Mouse (Mus musculus) embryonic facial prominence, embryonic 10.5 days (tissue): Measurements from ENCODE around the gene Cnih1. TPM values are rescaled to one million over a fixed set of nuclear protein-coding genes. Genes with fewer than 3 reads are reported as not detected.

Source experiments
- DNase-seq: peaks from one replicate; pipeline ENCODE4 v3.0.0-alpha.2; 2017; ENCODE audit warnings: low spot score
- H3K27ac ChIP-seq: fragments of 300-500 bp; sonication (generic); replicated peaks from 2 replicates; pipeline ENCODE4 v1.5.1; 2016; ENCODE audit warnings: mild to moderate bottlenecking
- H3K27me3 ChIP-seq: fragments of 300-500 bp; sonication (generic); replicated peaks from 2 replicates; pipeline ENCODE4 v1.6.1; 2016; ENCODE audit warnings: low read depth, mild to moderate bottlenecking; ENCODE audit not compliant: poor library complexity, severe bottlenecking
- H3K36me3 ChIP-seq: fragments of 300-500 bp; sonication (generic); replicated peaks from 2 replicates; pipeline ENCODE4 v1.6.1; 2016; ENCODE audit warnings: mild to moderate bottlenecking, moderate library complexity
- H3K4me1 ChIP-seq: fragments of 300-500 bp; sonication (generic); 2 replicates; pipeline ENCODE4 v1.6.1; 2016
- H3K4me3 ChIP-seq: fragments of 300-500 bp; sonication (generic); 2 replicates; pipeline ENCODE4 v1.5.1; 2016; ENCODE audit warnings: mild to moderate bottlenecking, moderate library complexity
- H3K9me3 ChIP-seq: fragments of 300-500 bp; sonication (generic); 2 replicates; pipeline ENCODE4 v1.6.1; 2016; ENCODE audit warnings: mild to moderate bottlenecking
- WGBS: fragments of 180-500 bp; shearing (Covaris S2); methylation state at CpG from one replicate; pipeline ENCODE4 v1.1.7; 2016; 5-methylcytosine and 5-hydroxymethylcytosine counted together
- polyA plus RNA-seq: library from polyadenylated mRNA; unstranded; fragments of >200 nt; fragmentation: Nextera tagmentation; extraction: Ambion mirVana; gene quantifications from 2 replicates; pipeline ENCODE4 v1.2.1, GENCODE M21; 2016

Cnih1 gene
- polyA plus RNA-seq, 1 experiment from 2014 or later = 191 TPM

DNA sequence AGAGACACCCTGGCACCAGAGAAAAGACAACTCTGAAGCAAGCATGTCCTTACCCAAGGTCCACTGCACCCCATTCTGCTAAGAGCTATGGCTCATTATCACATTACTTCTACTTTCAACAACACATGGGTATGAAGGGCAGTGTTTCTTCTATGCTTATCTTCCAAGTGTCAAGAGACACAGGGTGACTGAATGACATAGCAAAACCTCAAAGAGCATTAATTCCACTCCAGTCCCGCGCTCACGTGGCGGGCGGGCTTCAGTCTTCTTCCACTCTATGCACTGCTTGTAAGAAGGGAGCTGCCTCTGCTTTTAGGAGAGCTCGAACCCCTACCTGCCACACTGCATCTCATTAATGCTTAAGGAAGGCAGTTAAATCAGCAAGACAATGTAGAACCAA is 27.4 kb upstream of the Cnih1 start:
- no peak overlapping the region for H3K27ac ChIP-seq
- H3K27me3 ChIP-seq = no peaks in the 10 kb centered on the region
- H3K9me3 ChIP-seq = no peaks in the 10 kb centered on the region
- no peak overlapping the region for H3K4me3 ChIP-seq
- no peak for DNase-seq
- peaks cover 76% of the 10 kb centered on the region for H3K36me3 ChIP-seq
- 85% methylated on average over 6 of the region's 6 CpGs for WGBS
- peaks cover 10% of the 10 kb centered on the region for H3K4me1 ChIP-seq

DNA sequence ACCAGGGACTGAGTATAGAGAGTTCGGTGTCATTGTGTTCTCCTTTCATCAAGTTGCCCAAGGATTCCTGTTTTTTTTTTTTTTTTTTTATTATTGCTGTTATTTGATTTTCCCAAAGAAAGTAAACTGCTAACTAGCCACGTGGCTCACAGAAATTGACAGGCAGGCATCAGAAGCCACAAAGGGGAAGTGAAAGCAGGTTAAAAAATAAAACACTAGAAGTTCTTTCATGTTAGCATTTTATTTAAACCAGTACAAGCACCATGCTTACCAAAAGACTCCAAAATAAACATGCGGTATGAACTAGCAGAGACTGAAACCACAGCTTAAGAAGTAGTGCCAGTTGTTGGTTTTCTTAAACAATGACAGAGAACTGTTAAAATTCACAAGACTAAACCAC is 19.7 kb upstream of the Cnih1 start:
- 86% methylated on average over 3 of the region's 3 CpGs for WGBS
- Histone ChIP-seq H3K36me3 (peaks cover 53% of the 10 kb centered on the region), H3K4me3 (no peak overlapping the region), H3K27me3 (no peaks in the 10 kb centered on the region), H3K9me3 (no peaks in the 10 kb centered on the region), H3K27ac (no peak overlapping the region), H3K4me1 (no peaks in the 10 kb centered on the region)
- no peak for DNase-seq

DNA sequence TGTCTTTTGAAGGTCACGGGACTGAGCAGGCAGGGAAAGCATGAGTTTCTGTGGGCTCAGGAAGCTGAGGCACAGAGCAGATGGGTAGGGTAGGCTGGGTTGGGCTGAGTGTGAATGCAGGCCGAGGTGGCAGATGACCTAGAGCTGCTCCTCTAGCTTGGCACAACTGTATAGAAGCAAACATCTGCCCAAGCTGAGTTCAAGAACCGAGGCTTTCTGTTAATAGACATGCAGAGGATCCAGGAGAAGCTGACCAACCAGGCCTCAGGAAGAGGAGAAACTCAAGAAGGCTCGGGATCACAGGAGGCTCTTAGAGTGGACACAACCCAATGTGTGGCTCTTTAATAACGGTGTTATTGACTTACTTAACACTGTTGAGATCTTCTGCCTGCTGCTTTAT is 18.0 kb upstream of the Cnih1 start:
- no peak for DNase-seq
- Histone ChIP-seq H3K4me3 (no peak overlapping the region), H3K27ac (no peak overlapping the region), H3K4me1 (no peaks in the 10 kb centered on the region), H3K27me3 (no peaks in the 10 kb centered on the region), H3K9me3 (no peaks in the 10 kb centered on the region), H3K36me3 (peaks cover 38% of the 10 kb centered on the region)
- 84% methylated on average over 5 of the region's 5 CpGs for WGBS

DNA sequence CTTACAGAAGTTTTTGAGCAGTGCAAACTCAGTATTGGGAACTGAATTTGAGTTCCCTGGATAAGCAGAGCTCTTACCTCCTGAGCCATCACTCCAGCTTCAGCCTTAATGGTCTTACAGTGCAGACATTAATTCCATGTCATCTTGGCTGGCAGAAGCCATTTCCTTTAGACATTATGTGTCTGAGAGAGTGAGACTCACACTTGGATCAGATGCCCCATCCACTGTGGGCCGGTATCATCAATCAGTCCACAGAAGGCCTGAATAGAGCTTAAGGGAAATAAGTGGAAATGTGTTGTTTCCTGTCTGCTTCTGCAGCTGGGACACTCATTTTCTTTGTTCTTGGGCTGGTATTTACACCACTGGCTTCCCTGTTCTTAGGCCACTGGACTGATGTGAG is 15.6 kb upstream of the Cnih1 start:
- peaks cover 28% of the 10 kb centered on the region for H3K36me3 ChIP-seq
- 93% methylated on average over 1 of the region's 1 CpGs for WGBS
- no peaks in the 10 kb centered on the region for H3K4me1 ChIP-seq
- no peak for DNase-seq
- no peak overlapping the region for H3K27ac ChIP-seq
- H3K27me3 ChIP-seq = no peaks in the 10 kb centered on the region
- H3K9me3 ChIP-seq = no peaks in the 10 kb centered on the region
- H3K4me3 ChIP-seq = no peak overlapping the region

DNA sequence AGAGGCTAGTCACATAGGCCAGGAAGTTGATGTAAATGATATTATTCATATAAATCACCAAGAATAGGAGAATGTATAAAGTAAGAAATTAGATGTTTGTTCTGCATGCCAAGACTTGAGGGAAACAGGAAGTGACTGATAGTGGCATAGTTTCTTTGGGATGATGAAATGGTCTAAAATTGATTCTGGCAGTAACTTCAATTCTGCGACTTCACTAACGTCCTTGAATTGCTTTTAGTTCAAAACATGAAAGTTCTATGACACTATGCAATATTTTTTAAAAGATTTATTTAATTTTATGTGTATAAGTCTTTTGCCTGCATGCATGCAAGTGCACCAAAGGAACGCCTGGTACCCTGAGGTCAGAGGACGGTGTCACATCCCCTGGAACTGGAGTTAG is 15.0 kb upstream of the Cnih1 start:
- Histone ChIP-seq H3K4me1 (no peaks in the 10 kb centered on the region), H3K36me3 (peaks cover 28% of the 10 kb centered on the region), H3K27me3 (no peaks in the 10 kb centered on the region), H3K27ac (no peak overlapping the region), H3K4me3 (no peak overlapping the region), H3K9me3 (no peaks in the 10 kb centered on the region)
- no peak for DNase-seq
- WGBS = 93% methylated on average over 4 of the region's 4 CpGs

DNA sequence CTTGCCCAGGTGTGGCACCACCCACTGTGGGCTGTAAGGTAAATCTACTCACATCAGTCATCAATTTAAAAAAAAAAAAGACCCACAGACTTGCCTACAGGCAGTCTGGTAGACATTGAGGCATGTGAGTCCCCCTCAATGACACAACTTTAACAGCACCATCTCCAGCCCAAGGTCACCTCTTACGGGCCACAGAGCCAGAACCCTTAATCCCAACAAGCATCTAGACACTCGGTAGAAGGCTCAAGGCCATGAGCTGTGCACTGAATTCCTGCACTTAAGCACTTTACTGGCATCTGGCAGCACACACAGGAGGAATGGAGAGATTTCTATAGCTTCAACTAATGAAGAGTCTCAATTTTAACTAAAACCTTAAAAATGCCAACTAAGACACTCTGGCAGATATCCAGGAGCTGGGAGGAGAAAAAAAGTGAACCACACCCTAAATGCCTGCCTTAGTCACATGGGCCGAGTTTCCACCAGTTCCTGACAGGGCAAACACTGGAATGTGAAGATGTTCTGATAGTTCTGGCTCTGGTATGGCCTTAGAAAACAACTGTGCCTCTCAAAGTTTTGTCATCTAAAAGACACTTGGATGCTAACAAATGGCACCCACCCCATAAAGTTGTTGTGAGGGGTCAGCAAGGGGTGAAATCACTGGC is 12.6 kb upstream of the Cnih1 start:
- no peaks in the 10 kb centered on the region for H3K4me1 ChIP-seq

DNA sequence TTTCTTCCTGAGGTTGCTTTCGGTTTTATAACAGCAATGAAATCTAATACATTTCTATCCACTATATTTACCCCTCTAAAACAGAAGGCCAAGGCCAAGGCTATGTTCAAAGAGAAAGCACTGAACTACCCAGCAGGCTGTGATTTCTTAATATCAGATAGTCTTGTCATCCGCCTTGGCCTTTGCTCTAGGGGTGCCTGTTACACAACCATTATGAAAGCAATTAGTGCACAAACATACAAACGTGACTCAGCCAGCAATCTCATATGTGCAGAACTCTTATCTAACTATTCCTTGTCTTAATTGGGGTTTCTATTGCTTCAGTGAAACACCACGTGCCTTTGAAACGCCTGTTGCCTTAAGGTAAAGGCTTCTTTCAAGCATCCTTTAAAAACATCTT is 5.9 kb upstream of the Cnih1 start:
- 93% methylated on average over 5 of the region's 5 CpGs for WGBS
- peaks cover 5% of the 10 kb centered on the region for H3K36me3 ChIP-seq
- peaks cover 6% of the 10 kb centered on the region for H3K4me1 ChIP-seq

More for the DNA sequence above, 12.6 kb upstream of the Cnih1 start:
- 89% methylated on average over 3 of the region's 3 CpGs for WGBS
- DNase-seq = no peak
- no peak overlapping the region for H3K4me3 ChIP-seq
- no peaks in the 10 kb centered on the region for H3K27me3 ChIP-seq
- H3K27ac ChIP-seq = no peak overlapping the region
- H3K36me3 ChIP-seq = peaks cover 22% of the 10 kb centered on the region
- H3K9me3 ChIP-seq = no peaks in the 10 kb centered on the region

DNA sequence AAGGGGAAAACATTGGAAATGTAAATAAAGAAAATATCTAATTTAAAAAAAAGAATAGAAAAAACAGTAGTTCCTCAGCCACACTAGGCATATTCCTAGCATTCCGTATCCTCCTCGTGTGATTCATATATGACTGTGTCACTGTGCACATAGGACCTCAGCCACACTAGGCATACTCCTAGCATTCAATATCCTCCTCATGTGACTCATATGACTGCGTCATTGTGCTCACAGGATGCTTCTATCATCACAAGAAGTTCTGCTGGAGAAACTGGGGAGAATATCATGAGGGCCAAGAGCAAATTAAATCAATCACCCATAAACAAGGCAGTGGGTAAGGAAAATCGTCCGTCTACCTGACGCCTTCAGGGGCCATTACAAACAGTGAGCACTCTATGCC is 2.5 kb upstream of the Cnih1 start:
- DNase-seq = no peak
- Histone ChIP-seq H3K27ac (no peak overlapping the region), H3K36me3 (0 out of 2 replicates have a peak, but pooled peaks cover 2% of the 10 kb centered on the region), H3K9me3 (no peaks in the 10 kb centered on the region), H3K4me3 (no peak overlapping the region), H3K27me3 (no peaks in the 10 kb centered on the region), H3K4me1 (peaks cover 24% of the 10 kb centered on the region)
- 90% methylated on average over 6 of the region's 6 CpGs for WGBS

More for the DNA sequence above, 5.9 kb upstream of the Cnih1 start:
- no peak overlapping the region for H3K4me3 ChIP-seq
- no peak for DNase-seq
- H3K27ac ChIP-seq = no peak overlapping the region
- H3K27me3 ChIP-seq = no peaks in the 10 kb centered on the region
- no peaks in the 10 kb centered on the region for H3K9me3 ChIP-seq

DNA sequence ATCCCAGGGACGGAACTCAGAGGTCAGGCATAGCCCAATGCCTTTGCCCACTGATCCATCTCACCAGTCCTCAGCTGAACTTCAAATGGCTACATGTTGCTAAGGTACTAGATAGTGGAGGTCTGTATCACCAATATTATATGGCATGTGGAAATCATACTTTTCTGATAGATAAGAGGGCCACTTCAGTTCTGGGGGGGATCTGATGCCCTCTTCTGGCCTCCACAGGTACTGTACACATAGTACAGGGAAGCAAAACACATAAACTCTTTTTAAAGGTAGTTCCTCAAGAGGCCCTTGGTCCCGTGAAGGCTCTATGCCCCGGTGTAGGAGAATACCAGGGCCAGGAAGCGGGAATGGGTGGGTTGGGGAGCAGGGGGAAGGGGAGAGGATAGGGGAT is 2.1 kb upstream of the Cnih1 start:
- Histone ChIP-seq H3K36me3 (peaks cover 3% of the 10 kb centered on the region), H3K27ac (peak overlapping the region; percentile 19; the same call in 1 of the 2 replicates), H3K27me3 (no peaks in the 10 kb centered on the region), H3K9me3 (no peaks in the 10 kb centered on the region), H3K4me1 (peaks cover 25% of the 10 kb centered on the region), H3K4me3 (no peak overlapping the region)
- DNase-seq = peak; percentile 24
- WGBS = 77% methylated on average over 4 of the region's 4 CpGs

DNA sequence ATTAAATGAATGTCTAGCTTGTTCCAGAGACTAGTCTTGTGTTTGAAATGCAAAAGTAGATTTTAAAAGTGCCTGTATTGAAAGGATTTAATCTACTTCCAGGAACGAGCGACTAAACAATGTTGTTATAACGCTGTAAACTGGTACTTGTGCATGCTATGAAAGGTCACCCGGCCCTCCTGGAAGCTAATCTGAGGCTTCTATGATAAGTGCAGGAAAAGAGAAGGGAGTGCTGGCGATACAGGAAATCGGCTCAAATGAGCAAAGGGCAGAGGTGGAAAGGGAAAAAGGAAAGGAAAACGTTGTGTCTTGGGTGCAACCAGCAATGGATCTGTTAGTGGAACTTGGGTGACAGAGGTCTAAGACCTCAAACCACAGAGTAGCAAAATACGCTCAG is 292 bp upstream of the Cnih1 start:
- peak overlapping the region; percentile 99 for H3K27ac ChIP-seq

DNA sequence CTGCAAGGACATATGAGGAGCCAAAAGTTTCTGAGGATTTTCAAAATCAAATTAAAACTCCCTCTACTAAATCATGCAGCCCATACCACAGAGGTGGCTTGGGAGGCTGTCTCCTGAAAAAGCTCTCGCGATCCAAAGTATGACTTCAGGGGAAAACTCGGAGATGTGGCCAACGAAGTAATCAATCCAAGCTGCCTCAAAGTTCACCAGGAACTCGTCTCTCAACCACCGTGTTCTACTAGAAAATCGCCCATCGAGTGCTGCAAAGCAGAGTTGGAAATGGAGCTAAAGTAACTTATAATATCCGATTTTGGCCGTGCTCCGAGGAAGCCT is 791 bp downstream of the Cnih1 start:
- Histone ChIP-seq H3K9me3 (no peaks in the 10 kb centered on the region), H3K36me3 (peaks cover 30% of the 10 kb centered on the region), H3K27ac (peak overlapping the region; percentile 99), H3K27me3 (no peaks in the 10 kb centered on the region), H3K4me1 (peaks cover 26% of the 10 kb centered on the region), H3K4me3 (peak overlapping the region; percentile 94)
- WGBS = under 1% methylated on average over 11 of the region's 11 CpGs
- DNase-seq = no peak

More for the DNA sequence above, 292 bp upstream of the Cnih1 start:
- Histone ChIP-seq H3K9me3 (no peaks in the 10 kb centered on the region), H3K4me1 (peaks cover 26% of the 10 kb centered on the region), H3K27me3 (no peaks in the 10 kb centered on the region), H3K36me3 (peaks cover 21% of the 10 kb centered on the region), H3K4me3 (peak overlapping the region; percentile 94)
- WGBS = 24% methylated on average over 8 of the region's 8 CpGs
- peak; percentile 22 for DNase-seq

DNA sequence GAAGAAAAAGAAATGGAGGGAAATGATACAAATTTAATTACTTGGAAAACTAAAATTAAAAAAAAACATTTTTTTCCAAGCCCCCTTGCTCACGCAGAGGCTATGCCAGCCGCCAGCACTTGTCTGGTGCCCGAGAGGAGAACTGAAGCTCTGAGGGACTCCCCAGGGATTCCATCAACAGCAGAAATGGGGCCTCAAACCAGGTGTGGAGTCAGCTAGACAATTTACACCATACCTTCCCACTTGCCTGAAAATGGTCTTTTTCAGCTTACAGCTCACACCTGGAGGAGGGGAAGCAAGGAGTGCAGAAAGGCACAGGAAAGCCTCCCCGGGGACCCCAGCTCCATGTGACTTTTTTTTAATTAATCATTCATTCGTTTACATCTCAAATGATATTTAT is 3.0 kb downstream of the Cnih1 start:
- Histone ChIP-seq H3K27ac (no peak overlapping the region), H3K4me1 (peaks cover 26% of the 10 kb centered on the region), H3K36me3 (peaks cover 52% of the 10 kb centered on the region), H3K27me3 (no peaks in the 10 kb centered on the region), H3K4me3 (no peak overlapping the region), H3K9me3 (peaks cover under 1% of the 10 kb centered on the region; the same call in 1 of the 2 replicates)
- DNase-seq = no peak
- 90% methylated on average over 5 of the region's 5 CpGs for WGBS

DNA sequence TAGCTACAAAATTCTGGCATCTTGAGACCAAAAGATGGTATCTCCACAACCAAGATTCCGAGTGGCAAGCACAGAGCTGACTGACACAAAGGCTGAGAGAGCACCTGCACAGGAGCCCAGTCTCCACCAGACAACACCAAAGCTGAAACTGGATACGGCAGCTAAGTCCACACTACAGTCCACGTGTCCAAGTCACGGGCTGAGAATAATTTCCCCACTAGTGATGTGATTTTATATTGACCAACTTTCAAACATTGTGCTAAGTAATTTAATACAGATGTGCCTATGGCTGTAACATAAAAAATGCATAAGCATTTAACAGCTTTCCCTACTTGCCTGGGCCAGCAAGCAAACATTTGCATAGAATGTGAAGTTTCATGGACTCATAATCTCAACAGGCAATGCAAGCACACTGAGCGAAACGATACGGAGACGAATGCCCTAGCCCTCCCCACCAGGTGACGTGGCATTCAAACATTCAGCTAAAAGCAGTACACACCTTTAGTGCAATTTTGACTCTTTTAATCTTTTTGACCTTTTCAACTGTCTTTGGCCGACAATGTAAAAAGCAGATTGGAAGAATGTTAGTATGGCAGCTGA is 4.8 kb downstream of the Cnih1 start:
- no peaks in the 10 kb centered on the region for H3K27me3 ChIP-seq
- peaks cover 17% of the 10 kb centered on the region for H3K9me3 ChIP-seq
- H3K4me3 ChIP-seq = no peak overlapping the region
- DNase-seq = no peak
- H3K4me1 ChIP-seq = peaks cover 16% of the 10 kb centered on the region
- peaks cover 70% of the 10 kb centered on the region for H3K36me3 ChIP-seq
- 93% methylated on average over 10 of the region's 10 CpGs for WGBS
- no peak overlapping the region for H3K27ac ChIP-seq
